Mouse (Mus musculus) c-Kit-negative CD71-positive TER-119-positive erythroid progenitor cells, embryonic 14.5 days (primary cell): ENCODE results near the gene Sstr2.

ENCODE experiments used
- DNase-seq: peaks from one replicate; pipeline ENCODE4 v3.0.0-alpha.2; 2013; ENCODE audit warnings: low read depth, low spot score

The Sstr2 gene

DNA sequence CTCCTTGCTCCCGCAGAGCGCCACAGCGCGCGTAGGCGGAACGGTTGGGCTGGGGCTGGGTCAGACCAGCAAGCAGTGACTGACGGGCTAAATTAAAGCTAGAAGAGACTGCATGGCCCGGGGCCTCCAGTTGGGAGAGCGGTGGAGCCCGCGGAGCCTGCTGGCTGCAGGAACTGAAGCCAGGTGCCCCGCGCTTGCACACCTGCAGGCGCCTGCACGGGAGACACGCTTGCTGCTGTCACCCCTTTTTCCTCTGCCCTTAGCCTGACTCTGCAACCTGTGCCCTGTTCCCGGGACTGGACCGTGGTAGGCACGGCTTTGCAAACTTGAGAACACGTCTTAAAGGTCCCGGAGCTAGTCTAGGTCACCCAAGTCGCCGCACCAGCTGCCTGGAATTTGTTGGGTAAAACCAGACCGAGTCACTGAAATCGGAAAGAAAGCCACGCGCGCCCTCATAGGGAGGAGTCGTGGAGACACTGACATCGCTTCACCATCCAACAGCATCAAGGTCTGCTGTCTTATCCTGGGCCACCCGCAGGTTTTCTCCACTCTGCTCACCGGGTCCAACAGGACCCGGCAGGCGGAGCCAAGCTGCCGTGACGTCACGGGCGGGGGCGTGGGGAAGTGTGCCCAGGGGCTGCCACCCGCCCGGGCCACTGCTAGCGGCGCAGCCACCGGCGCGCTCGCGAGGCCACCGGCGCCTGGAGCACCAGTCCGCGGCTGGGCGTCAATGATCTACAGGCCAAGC, at the start of gene Sstr2:
Gene Sstr2, plus strand, starts transcription at position 671 of the 748 bp plus-strand sequence.
- DNase-seq = no peak

GRCm38 (mm10) chr11:113571616-113572015, 47.5 kb upstream of the Sstr2 start:
- no peak for DNase-seq

DNA sequence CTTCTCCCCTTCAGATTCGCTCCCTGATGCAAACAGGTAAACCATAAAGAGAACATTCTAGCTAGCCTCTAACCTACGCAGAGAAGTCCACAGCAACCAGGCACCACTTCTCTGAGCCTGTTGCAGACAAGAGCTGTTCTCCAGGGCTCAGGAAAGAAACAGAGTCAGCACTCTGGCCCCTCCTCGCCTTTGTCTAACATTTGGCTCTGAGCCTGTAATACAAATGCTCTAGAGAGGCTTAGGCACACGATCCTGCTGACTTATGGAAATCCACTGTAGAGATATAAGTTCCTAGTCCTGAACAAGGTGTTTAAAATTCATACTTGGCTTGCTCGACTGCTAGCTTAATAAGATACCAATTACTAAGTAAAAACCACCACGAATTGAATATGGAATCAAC, 46.5 kb upstream of the Sstr2 start:
- DNase-seq = no peak

DNA sequence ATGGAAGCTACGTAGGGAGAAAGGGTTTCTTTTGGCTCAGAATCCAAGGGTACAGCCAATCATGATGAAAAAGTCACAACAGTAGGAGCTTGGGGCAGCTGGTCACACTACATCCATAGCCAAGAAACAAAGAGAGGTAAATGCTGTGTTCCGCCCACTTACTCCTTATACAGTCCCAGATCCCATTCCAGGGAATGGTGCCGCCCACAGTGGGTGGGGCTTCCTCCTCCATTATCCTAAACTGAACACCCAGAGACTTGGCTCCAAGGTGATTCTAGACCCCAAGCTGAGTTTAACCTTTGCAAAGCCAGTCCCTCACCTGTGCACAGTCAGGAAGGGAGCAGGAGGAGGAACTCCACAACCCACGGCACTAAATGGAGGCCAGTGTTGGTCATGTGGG, 41.9 kb upstream of the Sstr2 start:
- DNase-seq = no peak

DNA sequence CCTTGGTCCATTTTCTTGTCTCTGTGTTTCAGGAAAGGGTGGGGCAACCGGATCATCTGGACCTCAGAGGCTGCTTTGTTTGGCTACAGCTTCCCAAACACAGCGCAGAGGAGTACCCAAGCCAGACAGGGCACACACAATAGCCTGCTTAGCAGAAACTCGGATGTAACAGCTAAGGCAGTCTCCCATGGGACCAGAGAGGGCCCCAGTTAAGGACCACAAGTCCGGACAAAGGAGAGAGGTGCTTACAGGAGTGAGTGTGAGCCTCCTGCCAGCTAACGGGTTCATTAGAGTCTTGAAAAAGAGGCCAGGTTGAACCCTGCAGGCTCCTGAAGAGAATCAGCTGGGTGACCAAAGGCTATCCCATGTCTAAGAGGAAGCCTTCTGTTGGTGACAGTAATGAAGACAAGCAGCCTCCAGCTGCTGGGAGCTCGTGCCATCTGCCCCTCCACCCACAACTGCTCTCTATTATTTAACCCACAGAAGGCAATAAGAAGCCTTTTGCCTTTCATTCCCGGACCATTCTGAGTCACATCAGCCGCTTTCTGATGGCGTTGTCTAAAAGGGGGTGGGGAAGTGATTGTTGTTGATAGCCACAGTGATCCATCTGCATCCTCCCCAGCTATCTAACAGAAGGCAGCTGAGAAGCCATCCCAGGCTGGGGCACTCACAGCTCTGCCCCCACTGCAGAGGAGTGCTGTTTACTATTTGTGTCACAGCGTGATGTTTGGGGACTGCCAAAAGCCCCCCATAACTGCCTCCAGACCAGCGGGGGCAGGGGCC, 35.1 kb upstream of the Sstr2 start:
- no peak for DNase-seq

GRCm38 (mm10) chr11:113586423-113586822, 32.7 kb upstream of the Sstr2 start:
- DNase-seq = no peak

DNA sequence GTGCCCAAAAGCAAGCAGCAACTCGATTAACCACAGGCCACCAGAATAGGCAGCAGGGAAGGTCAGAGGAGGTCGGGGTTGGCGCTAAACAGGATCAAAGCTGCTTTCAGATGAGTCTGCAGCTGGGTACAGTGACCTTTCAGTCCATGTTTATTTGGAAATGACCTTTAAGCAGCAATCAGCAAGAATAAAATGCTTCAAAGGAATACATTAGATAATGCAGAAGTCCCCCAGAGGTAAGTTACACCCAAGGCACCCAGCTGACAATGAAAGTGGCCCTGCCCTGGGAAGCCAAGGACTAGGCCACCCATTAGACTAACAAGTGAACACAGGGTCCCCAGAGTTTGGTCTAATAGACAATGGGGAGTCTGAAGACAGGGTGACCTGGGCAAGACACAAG, 30.2 kb upstream of the Sstr2 start:
- no peak for DNase-seq

GRCm38 (mm10) chr11:113595144-113595543, 24.0 kb upstream of the Sstr2 start:
- no peak for DNase-seq

GRCm38 (mm10) chr11:113597632-113598031, 21.5 kb upstream of the Sstr2 start:
- no peak for DNase-seq

GRCm38 (mm10) chr11:113600526-113601245, 18.5 kb upstream of the Sstr2 start:
- DNase-seq = no peak

DNA sequence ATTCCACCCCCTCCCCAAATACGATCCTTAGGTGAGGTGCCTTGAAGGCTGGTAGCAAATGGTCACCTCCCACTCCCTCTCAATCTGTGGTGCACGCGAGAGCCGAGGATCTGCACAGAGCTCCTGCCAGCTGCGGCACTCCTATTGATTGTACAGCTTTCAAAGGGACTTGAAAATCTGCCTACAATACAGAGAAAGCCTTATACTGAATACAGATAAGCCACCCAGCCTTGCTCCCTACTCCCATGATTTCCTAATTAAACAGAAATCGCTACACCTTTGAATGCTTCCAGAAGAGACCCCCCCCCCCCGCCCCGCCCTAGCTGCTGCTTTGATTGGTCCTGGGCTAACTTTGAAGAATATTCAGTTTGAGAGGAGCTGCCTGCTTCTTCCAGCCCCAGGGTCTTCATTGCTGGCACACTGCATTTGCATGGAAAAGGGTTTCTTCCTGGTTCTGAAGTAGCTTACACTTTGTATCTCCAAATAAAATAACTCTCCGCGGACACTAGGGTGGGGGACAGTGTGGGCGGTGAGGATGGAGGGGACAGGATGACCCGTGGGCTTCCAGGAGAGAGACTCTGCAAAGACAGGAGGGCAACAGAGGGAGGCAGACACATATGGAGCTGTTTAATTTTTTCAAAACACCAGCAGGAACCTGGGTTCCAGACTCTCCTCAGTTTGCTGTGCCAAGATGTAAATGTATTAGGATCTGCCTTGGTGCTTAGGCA, 17.4 kb upstream of the Sstr2 start:
- DNase-seq = no peak

GRCm38 (mm10) chr11:113607556-113607955, 11.6 kb upstream of the Sstr2 start:
- no peak for DNase-seq

DNA sequence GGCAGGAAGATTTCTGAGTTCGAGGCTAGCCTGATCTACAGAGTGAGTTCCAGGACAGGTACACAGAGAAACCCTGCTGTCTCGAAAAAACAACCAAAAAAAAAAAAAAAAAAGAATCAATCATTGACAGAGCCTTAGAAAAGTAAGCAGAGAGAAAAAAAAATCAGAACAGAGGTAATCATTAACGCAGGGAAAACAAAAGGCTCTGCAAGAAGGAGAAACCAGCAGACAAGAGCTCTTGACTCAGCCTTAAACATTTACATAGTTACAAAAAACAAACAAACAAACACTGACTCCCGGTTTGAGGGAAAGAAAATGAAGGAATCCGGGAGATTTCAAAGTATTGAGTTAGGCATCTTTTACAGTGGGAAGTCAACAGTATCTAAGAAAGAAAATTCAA, 9.6 kb upstream of the Sstr2 start:
- no peak for DNase-seq

DNA sequence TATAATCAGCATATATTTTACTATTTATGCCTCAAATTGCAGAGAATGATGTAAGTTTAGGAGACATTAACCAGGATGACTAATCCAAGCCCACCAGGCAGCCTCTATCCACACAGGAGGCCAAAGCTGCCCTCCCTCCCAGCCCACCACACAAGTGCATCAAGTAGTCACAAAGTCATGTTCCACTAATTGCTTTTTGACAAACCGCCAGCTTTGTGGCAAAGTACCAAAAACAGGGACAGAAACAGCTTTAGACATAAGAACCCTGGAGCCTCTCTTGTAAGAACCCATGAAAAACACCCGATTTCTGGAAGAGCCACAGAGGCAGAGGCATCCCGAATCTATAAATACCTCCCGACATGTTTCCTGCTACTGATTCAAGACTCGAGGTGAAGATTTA, 8.9 kb upstream of the Sstr2 start:
- no peak for DNase-seq

DNA sequence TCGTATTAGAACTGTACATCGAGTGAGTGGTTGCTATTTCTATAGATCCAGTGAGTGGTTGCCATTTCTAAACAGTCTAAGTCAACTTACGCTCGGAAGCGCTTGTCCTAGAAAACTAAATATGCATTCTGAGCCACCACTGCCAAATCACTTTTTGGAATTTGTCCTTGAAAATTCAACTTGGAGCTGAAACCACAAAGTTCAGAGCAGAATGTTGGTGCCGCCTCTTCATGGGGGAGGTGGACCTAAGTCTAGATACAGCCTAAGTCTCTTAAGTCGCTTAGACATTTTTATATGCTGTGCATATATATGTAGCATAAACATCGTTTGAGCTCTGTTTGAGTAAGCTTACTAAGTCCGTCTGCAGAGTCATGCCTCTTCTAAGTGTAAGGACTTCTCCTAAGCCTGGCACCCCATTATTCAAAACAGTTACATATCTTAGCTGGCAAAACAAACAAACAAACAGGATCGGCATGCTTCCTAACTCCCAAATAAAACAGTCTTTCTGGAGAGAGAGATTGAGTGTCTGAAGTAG, 8.0 kb upstream of the Sstr2 start:
- DNase-seq = no peak

GRCm38 (mm10) chr11:113611664-113612611, 7.2 kb upstream of the Sstr2 start:
- DNase-seq = no peak

DNA sequence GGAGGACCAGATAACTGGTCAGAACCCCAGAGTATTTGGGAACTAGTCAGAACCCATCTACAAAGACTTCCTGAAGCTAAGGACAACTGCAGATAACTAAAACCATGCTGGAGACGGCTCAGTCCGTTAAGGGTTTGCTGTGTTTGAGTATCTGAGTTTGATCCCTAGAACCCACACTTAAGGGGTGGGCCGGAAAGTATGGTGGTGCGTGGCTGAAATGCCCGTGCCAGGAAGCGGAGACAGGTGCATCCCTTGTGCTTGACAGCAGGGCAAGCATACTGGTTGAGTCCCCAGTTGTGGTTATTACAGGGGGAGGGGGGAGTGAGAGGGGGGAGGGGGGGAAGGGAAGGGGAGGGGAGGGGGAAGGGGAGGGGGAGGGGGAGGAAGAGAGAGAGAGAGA, 4.7 kb upstream of the Sstr2 start:
- DNase-seq = no peak

GRCm38 (mm10) chr11:113617132-113617911, 1.8 kb upstream of the Sstr2 start:
- peak; percentile 8 for DNase-seq

- DNase-seq = no peak
These were observed 855 bp upstream of the Sstr2 start for GRCm38 (mm10) chr11:113618303-113618671.
